Mouse (Mus musculus) limb, embryonic 14.5 days (tissue): ENCODE results near the gene Sox5. TPM values are rescaled to one million over a fixed set of nuclear protein-coding genes. Genes with fewer than 3 reads are reported as not detected.

Experiments used
- ATAC-seq: fragments of 200-750 bp; cut with Nextera tagmentation; 2 replicates; pipeline ENCODE4 v1.8.0; 2017; ENCODE audit warnings: low read depth, moderate number of reproducible peaks, moderate TSS enrichment; ENCODE audit not compliant: low FRiP score
- DNase-seq: peaks from one replicate; pipeline ENCODE4 v3.0.0-alpha.2; 2015; ENCODE audit warnings: low spot score
- H3K27ac ChIP-seq: fragments of 300-500 bp; sonication (generic); replicated peaks from 2 replicates; pipeline ENCODE4 v1.5.1; 2014; ENCODE audit warnings: low read depth, mild to moderate bottlenecking, low read length, moderate library complexity, mixed read lengths
- H3K27me3 ChIP-seq: fragments of 300-500 bp; sonication (generic); 2 replicates; pipeline ENCODE4 v1.6.1; 2014; ENCODE audit warnings: low read length, mixed read lengths; ENCODE audit not compliant: control insufficient read depth, insufficient read depth
- H3K36me3 ChIP-seq: fragments of 300-500 bp; sonication (generic); 2 replicates; pipeline ENCODE4 v1.6.1; 2014; ENCODE audit warnings: mild to moderate bottlenecking, low read length, moderate library complexity, mixed read lengths; ENCODE audit not compliant: control insufficient read depth, insufficient read depth
- H3K4me1 ChIP-seq: fragments of 300-500 bp; sonication (generic); 2 replicates; pipeline ENCODE4 v1.6.1; 2014; ENCODE audit warnings: antibody characterized with exemption, low read length, mixed read lengths; ENCODE audit not compliant: control insufficient read depth, insufficient read depth
- H3K4me2 ChIP-seq: fragments of 300-500 bp; sonication (generic); replicated peaks from 2 replicates; pipeline ENCODE4 v1.6.1; 2014; ENCODE audit warnings: low read depth, mild to moderate bottlenecking, low read length, moderate library complexity; ENCODE audit not compliant: severe bottlenecking
- H3K4me3 ChIP-seq: fragments of 300-500 bp; sonication (generic); replicated peaks from 2 replicates; pipeline ENCODE4 v1.5.1; 2014; ENCODE audit warnings: low read length
- H3K9ac ChIP-seq: fragments of 300-500 bp; sonication (generic); 2 replicates; pipeline ENCODE4 v1.6.1; 2014; ENCODE audit warnings: mild to moderate bottlenecking, low read depth, low read length, moderate library complexity; ENCODE audit not compliant: severe bottlenecking
- H3K9me3 ChIP-seq: fragments of 300-500 bp; sonication (generic); 2 replicates; pipeline ENCODE4 v1.6.1; 2016; ENCODE audit warnings: low read length; ENCODE audit not compliant: control insufficient read depth
- POLR2A ChIP-seq: fragments of 200-500 bp; IDR thresholded peaks from 2 replicates; pipeline ENCODE4 v1.8.0; 2012; ENCODE audit warnings: inconsistent platforms, mild to moderate bottlenecking, moderate library complexity, borderline replicate concordance; ENCODE audit not compliant: insufficient read depth, insufficient read length; ENCODE audit errors: extremely low read depth
- WGBS: fragments of 180-500 bp; shearing (Covaris S2); extraction: QIAGEN DNeasy Blood & Tissue Kit; methylation state at CpG from one replicate; pipeline ENCODE4 v1.1.7; 2014; 5-methylcytosine and 5-hydroxymethylcytosine counted together
- polyA plus RNA-seq, 2 experiments: library from polyadenylated mRNA; depleted of rRNA in 1 of 2; stranded (reverse) in 1 of 2; unstranded in 1 of 2; fragments of >200 nt; fragmentation: Nextera tagmentation in 1 of 2; extraction: Ambion mirVana in 1 of 2; gene quantifications; 2 replicates each; pipeline versions ENCODE4 v1.2.1 to v1.2.3; 2012 to 2014

Sox5 gene
- polyA plus RNA-seq, 2 experiments = 20.6 to 32.8 TPM

- peak; percentile 19 for ATAC-seq
- Histone ChIP-seq H3K4me3 (peak overlapping the region; percentile 74), H3K27me3 (peaks cover 8% of the 10 kb centered on the region; the same call in 1 of the 2 replicates), H3K9ac (peak overlapping the region; percentile 69), H3K9me3 (no peaks in the 10 kb centered on the region), H3K27ac (no peak overlapping the region), H3K36me3 (no peaks in the 10 kb centered on the region), H3K4me2 (peak overlapping the region; percentile 96), H3K4me1 (peaks cover 13% of the 10 kb centered on the region; the same call in 1 of the 2 replicates)
- no peak for TF ChIP-seq POLR2A
- under 1% methylated on average over 44 of the region's 55 CpGs for WGBS
- no peak for DNase-seq
These were observed 467 bp upstream of the Sox5 start for GRCm38 (mm10) chr6:144782031-144782857.

GRCm38 (mm10) chr6:144780608-144781285 is 1.0 kb downstream of the Sox5 start:
- Histone ChIP-seq H3K27me3 (peaks cover 8% of the 10 kb centered on the region; the same call in 1 of the 2 replicates), H3K27ac (no peak overlapping the region), H3K36me3 (no peaks in the 10 kb centered on the region), H3K4me2 (peak overlapping the region; percentile 96), H3K4me1 (peaks cover 13% of the 10 kb centered on the region; the same call in 1 of the 2 replicates), H3K4me3 (peak overlapping the region; percentile 74), H3K9ac (peak overlapping the region; percentile 69), H3K9me3 (no peaks in the 10 kb centered on the region)
- WGBS = 15% methylated on average over 8 of the region's 9 CpGs
- no peak for TF ChIP-seq POLR2A
- DNase-seq (no peak), ATAC-seq (no peak)

GRCm38 (mm10) chr6:144779945-144780607 is 1.7 kb downstream of the Sox5 start:
- Histone ChIP-seq H3K4me3 (peak overlapping the region; percentile 74; the same call in 1 of the 2 replicates), H3K9me3 (no peaks in the 10 kb centered on the region), H3K4me1 (peaks cover 13% of the 10 kb centered on the region; the same call in 1 of the 2 replicates), H3K27me3 (peaks cover 8% of the 10 kb centered on the region; the same call in 1 of the 2 replicates), H3K9ac (no peak overlapping the region), H3K4me2 (peak overlapping the region; percentile 96), H3K27ac (no peak overlapping the region), H3K36me3 (no peaks in the 10 kb centered on the region)
- no peak for ATAC-seq
- DNase-seq = no peak
- WGBS = 35% methylated on average over 12 of the region's 12 CpGs
- no peak for TF ChIP-seq POLR2A

GRCm38 (mm10) chr6:144777356-144778035 is 4.3 kb downstream of the Sox5 start:
- ATAC-seq = no peak
- H3K27me3 ChIP-seq = no peaks in the 10 kb centered on the region
- TF ChIP-seq POLR2A = no peak
- 83% methylated on average over 7 of the region's 7 CpGs for WGBS
- no peak for DNase-seq
- H3K9ac ChIP-seq = no peak overlapping the region
- no peaks in the 10 kb centered on the region for H3K9me3 ChIP-seq
- no peak overlapping the region for H3K27ac ChIP-seq
- no peaks in the 10 kb centered on the region for H3K36me3 ChIP-seq
- no peak overlapping the region for H3K4me3 ChIP-seq
- peaks cover 13% of the 10 kb centered on the region; the same call in 1 of the 2 replicates for H3K4me1 ChIP-seq
- H3K4me2 ChIP-seq = no peak overlapping the region
